Mouse (Mus musculus) erythroblast, embryonic 14.5 days (primary cell): ENCODE measurements around the gene Tpp1.

Source experiments
- GATA1 ChIP-seq: IDR thresholded peaks from 2 replicates; pipeline ENCODE4 v1.6.1; 2012; ENCODE audit warnings: low read length, inconsistent platforms, mixed read lengths
- TAL1 ChIP-seq: IDR thresholded peaks from 3 replicates; pipeline ENCODE4 v1.6.1; 2012; ENCODE audit warnings: low read length, inconsistent platforms, mixed read lengths

DNA sequence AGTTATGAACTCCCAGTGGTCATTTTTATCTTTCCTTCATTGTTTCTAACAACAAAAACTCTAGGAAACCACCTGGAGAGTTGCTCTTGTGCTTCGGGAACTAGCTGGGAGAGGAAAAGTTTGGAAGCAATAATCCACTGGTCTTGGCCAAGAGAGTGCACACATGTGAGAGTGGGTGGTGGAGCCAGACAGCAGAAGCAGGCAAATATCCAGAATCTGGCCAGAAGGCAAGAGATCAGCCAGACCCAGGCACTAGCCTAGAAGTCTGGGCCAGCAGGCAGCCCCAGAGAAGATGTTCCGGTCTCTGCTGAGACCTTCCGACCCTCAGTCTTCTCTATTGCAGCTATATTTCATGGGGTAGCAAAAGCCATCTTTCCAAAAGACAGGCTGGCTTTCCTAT is 17.9 kb upstream of the Tpp1 start:
- TF ChIP-seq GATA1, result no peak
- no peak for TF ChIP-seq TAL1
